Mouse (Mus musculus) midbrain, embryonic 12.5 days (tissue): ENCODE measurements at regions not wholly inside any gene's neighbourhood (a gene's known extent, or its start where the extent isn't known, plus 50 kb on each side); places are given as distances from the start of the nearest gene placed in this dataset.

ENCODE experiments used
- ATAC-seq: fragments of 200-750 bp; cut with Nextera tagmentation; 2 replicates; pipeline ENCODE4 v1.8.0; 2017; ENCODE audit warnings: low read depth, moderate TSS enrichment, moderate library complexity; ENCODE audit not compliant: low FRiP score
- H3K27ac ChIP-seq: fragments of 300-500 bp; sonication (generic); replicated peaks from 2 replicates; pipeline ENCODE4 v1.5.1; 2016; ENCODE audit warnings: mild to moderate bottlenecking
- H3K27me3 ChIP-seq: fragments of 300-500 bp; sonication (generic); 2 replicates; pipeline ENCODE4 v1.6.1; 2016; ENCODE audit warnings: mild to moderate bottlenecking
- H3K36me3 ChIP-seq: fragments of 300-500 bp; sonication (generic); 2 replicates; pipeline ENCODE4 v1.6.1; 2016
- H3K4me1 ChIP-seq: fragments of 300-500 bp; sonication (generic); 2 replicates; pipeline ENCODE4 v1.6.1; 2016
- H3K4me2 ChIP-seq: fragments of 300-500 bp; sonication (generic); replicated peaks from 2 replicates; pipeline ENCODE4 v1.6.1; 2016; ENCODE audit warnings: mild to moderate bottlenecking, moderate library complexity
- H3K4me3 ChIP-seq: fragments of 300-500 bp; sonication (generic); 2 replicates; pipeline ENCODE4 v1.5.1; 2016; ENCODE audit warnings: mild to moderate bottlenecking
- H3K9ac ChIP-seq: fragments of 300-500 bp; sonication (generic); replicated peaks from 2 replicates; pipeline ENCODE4 v1.6.1; 2016; ENCODE audit warnings: mild to moderate bottlenecking, moderate library complexity
- H3K9me3 ChIP-seq: fragments of 300-500 bp; sonication (generic); 2 replicates; pipeline ENCODE4 v1.6.1; 2016; ENCODE audit warnings: mild to moderate bottlenecking
- WGBS: fragments of 180-500 bp; shearing (Covaris S2); methylation state at CpG from one replicate; pipeline ENCODE4 v1.1.7; 2016; 5-methylcytosine and 5-hydroxymethylcytosine counted together

- ATAC-seq = no peak
- Histone ChIP-seq H3K9me3 (no peaks in the 10 kb centered on the region), H3K4me2 (no peak overlapping the region), H3K4me3 (no peak overlapping the region), H3K9ac (no peak overlapping the region), H3K4me1 (no peaks in the 10 kb centered on the region), H3K27ac (no peak overlapping the region), H3K27me3 (no peaks in the 10 kb centered on the region), H3K36me3 (no peaks in the 10 kb centered on the region)
- WGBS = 93% methylated on average over 3 of the region's 3 CpGs
Measured at GRCm38 (mm10) chr15:62389431-62390105, 1455.4 kb downstream of the Gsdmc2 start.

DNA sequence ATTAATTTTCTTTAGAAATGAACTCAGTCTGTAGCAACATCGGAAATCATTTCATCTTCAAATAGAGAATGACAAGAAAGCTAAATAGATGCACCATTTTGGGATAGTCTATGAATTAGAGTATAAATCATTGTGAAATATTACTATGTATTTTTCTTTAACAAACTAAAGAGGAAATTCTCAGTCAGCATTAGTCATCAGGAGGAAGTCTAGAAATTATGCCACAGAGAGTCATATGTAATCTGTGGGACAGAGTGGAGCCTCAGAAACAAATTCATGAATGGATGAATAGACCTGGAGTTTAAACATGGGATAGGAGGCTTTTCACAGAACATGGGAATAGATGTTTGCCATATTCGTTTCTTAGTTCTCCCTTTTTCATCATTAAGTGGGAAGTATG is 1459.4 kb upstream of the A1bg start:
- Histone ChIP-seq H3K9me3 (no peaks in the 10 kb centered on the region), H3K4me1 (no peaks in the 10 kb centered on the region), H3K27me3 (no peaks in the 10 kb centered on the region), H3K27ac (no peak overlapping the region), H3K9ac (no peak overlapping the region), H3K36me3 (no peaks in the 10 kb centered on the region), H3K4me2 (no peak overlapping the region), H3K4me3 (no peak overlapping the region)
- 86% methylated on average over 2 of the region's 2 CpGs for WGBS
- ATAC-seq = no peak

DNA sequence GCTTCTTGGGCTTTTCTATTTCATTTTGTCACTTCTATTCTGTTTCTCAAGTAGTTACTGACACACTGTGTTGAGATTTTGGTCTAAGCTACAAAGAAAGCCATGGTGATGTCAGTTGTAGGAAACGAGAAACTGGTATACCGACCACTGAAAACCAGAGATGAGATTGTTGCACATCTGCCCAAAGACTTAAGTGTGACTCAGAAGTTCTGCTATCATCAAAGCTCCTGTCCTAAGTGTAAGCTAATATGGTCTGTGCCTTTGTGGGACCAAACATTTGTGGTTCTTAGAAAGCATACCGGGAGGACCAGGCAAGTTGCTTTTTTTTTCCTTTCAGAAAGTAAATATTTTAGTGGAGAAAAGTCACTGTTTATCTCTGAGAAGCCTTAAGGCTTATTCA is 1451.8 kb upstream of the A1bg start:
- Histone ChIP-seq H3K4me3 (no peak overlapping the region), H3K4me2 (no peak overlapping the region), H3K27me3 (no peaks in the 10 kb centered on the region), H3K9me3 (no peaks in the 10 kb centered on the region), H3K4me1 (no peaks in the 10 kb centered on the region), H3K27ac (no peak overlapping the region), H3K9ac (no peak overlapping the region), H3K36me3 (no peaks in the 10 kb centered on the region)
- no peak for ATAC-seq
- 90% methylated on average over 3 of the region's 3 CpGs for WGBS

GRCm38 (mm10) chr15:62361171-62361570 is 1438.4 kb upstream of the A1bg start:
- Histone ChIP-seq H3K4me3 (no peak overlapping the region), H3K4me1 (no peaks in the 10 kb centered on the region), H3K36me3 (no peaks in the 10 kb centered on the region), H3K9me3 (no peaks in the 10 kb centered on the region), H3K27me3 (no peaks in the 10 kb centered on the region), H3K9ac (no peak overlapping the region), H3K4me2 (no peak overlapping the region), H3K27ac (no peak overlapping the region)
- ATAC-seq = no peak

DNA sequence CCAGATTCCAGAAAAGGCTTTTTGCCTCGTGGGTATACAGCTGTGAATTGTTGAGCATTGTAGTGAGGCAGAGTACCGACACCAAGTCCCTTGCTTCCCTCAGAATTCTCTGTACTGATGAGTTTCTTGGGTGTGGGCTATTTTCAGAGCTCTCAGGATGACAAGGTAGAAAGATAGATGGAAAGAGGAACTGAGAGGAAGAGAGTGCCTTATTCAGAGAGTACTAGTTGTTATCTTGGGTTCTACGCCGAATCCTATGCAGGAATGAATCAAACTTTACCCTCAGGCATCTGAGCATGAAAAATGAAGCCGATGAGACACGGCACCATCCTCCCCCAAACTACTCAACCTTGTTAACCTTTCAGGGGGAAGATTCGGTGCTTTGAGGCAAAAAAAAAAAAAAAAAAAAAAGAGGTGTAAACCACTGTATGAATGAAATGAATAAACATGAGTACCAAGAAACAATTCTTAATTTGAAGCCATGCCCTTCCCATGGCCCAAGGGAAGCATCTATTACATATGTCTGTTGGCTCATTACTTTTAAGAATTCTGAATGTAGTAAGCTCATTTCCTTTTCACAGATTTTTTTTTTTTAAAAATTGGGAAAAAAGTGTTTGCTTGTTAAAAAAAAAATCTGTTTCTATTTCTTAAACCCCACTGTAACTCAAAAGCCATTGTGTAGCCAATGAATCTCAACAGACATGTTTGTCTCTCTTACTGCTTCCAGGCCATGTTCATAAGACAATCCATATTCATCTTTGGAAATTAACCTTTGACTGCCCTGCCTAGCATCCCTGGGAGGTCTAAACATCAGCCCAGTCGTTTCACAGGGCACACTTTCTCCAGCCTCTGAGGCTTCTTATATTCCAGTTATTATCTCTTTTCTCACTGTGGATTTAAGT is 1435.8 kb upstream of the A1bg start:
- no peaks in the 10 kb centered on the region for H3K36me3 ChIP-seq
- no peaks in the 10 kb centered on the region for H3K4me1 ChIP-seq
- no peak overlapping the region for H3K4me2 ChIP-seq
- no peak overlapping the region for H3K4me3 ChIP-seq
- ATAC-seq = no peak
- 80% methylated on average over 8 of the region's 8 CpGs for WGBS
- no peak overlapping the region for H3K9ac ChIP-seq
- H3K27me3 ChIP-seq = no peaks in the 10 kb centered on the region
- H3K27ac ChIP-seq = no peak overlapping the region
- H3K9me3 ChIP-seq = no peaks in the 10 kb centered on the region

- WGBS = 83% methylated on average over 4 of the region's 4 CpGs
- Histone ChIP-seq H3K27ac (no peak overlapping the region), H3K9me3 (no peaks in the 10 kb centered on the region), H3K36me3 (no peaks in the 10 kb centered on the region), H3K4me2 (no peak overlapping the region), H3K4me1 (no peaks in the 10 kb centered on the region), H3K4me3 (no peak overlapping the region), H3K9ac (no peak overlapping the region), H3K27me3 (no peaks in the 10 kb centered on the region)
- no peak for ATAC-seq
Measured at GRCm38 (mm10) chr15:62353786-62354185, 1431.0 kb upstream of the A1bg start.

DNA sequence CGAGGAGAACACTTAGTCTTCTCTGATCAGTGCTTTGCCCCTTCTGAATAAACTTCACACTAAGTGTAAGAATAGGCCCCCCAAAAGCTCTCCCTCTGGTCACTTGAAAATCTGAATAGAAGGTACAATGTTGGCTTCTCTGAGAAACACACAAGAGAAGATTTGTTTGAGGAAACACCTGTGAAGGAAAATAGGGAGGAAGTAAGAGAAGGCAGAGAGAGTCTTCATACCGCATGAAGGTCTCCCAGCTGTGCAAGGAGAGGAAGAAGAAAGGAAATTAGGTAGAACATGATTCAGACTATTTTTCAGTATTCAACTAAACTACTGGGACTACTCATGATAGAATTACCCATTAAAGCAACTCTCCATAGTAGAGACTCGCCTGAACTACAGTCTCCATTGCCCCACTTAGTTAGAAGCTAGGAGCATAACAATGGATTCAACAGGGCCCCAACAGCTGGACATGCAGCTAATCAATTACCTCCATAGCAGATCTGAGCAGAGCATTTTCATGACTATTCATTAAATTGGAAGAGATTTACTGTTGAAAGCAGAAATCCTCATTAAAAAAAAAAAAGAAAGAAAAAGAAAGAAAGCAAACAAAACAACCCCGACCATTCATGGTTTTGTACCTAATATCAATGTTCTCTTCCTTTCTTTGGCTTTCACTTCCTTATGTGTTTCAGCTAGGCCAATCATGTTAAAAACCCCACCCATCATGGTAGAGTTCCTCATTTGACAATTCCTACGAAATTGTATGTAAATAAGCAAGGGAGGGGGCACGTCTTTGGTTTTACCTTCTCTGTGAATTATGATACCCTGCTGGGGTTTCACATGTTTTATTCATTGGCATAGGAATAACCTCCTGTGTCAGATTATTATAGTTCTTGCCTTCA is 1428.3 kb upstream of the A1bg start:
- H3K4me2 ChIP-seq = no peak overlapping the region
- ATAC-seq = no peak
- no peaks in the 10 kb centered on the region for H3K9me3 ChIP-seq
- no peaks in the 10 kb centered on the region for H3K36me3 ChIP-seq
- H3K4me1 ChIP-seq = no peaks in the 10 kb centered on the region
- no peak overlapping the region for H3K9ac ChIP-seq
- H3K27ac ChIP-seq = no peak overlapping the region
- H3K4me3 ChIP-seq = no peak overlapping the region
- H3K27me3 ChIP-seq = no peaks in the 10 kb centered on the region
- 79% methylated on average over 6 of the region's 6 CpGs for WGBS

DNA sequence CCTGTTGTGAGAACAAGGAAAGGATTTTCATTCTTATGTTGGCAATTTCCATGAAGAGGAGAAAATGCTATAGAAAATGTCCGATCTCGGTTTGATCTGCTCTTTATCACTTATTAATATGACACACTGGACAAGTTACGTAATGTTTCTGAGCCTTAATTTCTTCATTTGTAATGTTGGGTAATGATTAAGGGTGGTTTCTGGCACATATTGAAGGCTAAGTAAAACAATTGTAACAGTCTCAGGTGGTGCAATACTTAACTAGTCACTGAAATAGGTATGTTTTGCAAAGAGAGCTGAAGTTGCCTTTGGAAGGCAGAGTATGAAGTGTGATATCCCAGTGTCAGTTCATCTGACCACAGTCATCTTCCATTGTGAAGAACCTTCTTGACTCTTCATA is 1427.2 kb upstream of the A1bg start:
- 96% methylated on average over 3 of the region's 3 CpGs for WGBS
- Histone ChIP-seq H3K27ac (no peak overlapping the region), H3K4me3 (no peak overlapping the region), H3K4me1 (no peaks in the 10 kb centered on the region), H3K9ac (no peak overlapping the region), H3K27me3 (no peaks in the 10 kb centered on the region), H3K4me2 (no peak overlapping the region), H3K36me3 (no peaks in the 10 kb centered on the region), H3K9me3 (no peaks in the 10 kb centered on the region)
- ATAC-seq = no peak

DNA sequence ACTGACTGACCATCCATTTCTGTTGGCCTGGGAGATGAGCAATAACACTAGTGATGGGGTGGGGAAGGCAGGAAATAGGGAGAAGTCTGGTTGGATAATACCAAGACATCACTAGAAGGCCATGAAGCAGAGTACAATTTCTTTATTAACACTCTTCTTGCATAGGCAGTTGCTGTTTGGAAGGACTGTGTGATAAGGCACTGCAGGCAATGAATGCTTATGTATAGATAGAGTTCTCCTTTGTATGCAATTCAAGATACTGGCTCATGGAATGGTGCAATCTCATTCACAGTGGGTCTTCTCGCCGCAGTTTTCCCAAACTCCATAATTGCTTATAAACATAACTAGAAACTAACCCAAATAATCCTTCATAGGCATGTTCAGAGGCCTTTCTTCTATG is 1426.1 kb upstream of the A1bg start:
- no peaks in the 10 kb centered on the region for H3K27me3 ChIP-seq
- H3K4me1 ChIP-seq = no peaks in the 10 kb centered on the region
- 92% methylated on average over 2 of the region's 2 CpGs for WGBS
- no peak overlapping the region for H3K4me3 ChIP-seq
- ATAC-seq = no peak
- no peaks in the 10 kb centered on the region for H3K36me3 ChIP-seq
- H3K9ac ChIP-seq = no peak overlapping the region
- H3K27ac ChIP-seq = no peak overlapping the region
- H3K4me2 ChIP-seq = no peak overlapping the region
- H3K9me3 ChIP-seq = no peaks in the 10 kb centered on the region

DNA sequence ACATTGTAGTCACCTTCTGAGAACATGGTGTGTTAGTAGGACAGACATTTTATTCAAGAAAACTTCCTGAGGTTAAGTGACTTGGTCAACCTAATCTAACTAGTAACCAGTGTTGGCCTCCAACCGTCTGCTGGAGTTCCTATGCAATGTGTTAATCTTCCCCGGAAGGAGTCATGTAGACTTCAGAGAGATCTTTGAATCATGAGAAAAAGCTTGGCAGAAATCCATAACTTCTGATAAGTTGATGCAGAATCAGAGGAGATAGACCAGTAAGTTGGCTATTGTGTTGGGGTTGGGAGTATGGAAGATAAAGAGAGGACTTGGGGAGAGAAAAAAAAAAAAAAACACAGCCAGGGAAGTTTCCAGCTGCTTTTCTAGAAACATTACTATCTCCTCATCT is 1424.9 kb upstream of the A1bg start:
- H3K4me3 ChIP-seq = no peak overlapping the region
- no peaks in the 10 kb centered on the region for H3K9me3 ChIP-seq
- no peak overlapping the region for H3K4me2 ChIP-seq
- H3K27ac ChIP-seq = no peak overlapping the region
- no peaks in the 10 kb centered on the region for H3K4me1 ChIP-seq
- ATAC-seq = no peak
- H3K36me3 ChIP-seq = no peaks in the 10 kb centered on the region
- H3K27me3 ChIP-seq = no peaks in the 10 kb centered on the region
- WGBS = 90% methylated on average over 2 of the region's 2 CpGs
- no peak overlapping the region for H3K9ac ChIP-seq

GRCm38 (mm10) chr15:62345893-62346292 is 1423.1 kb upstream of the A1bg start:
- H3K27me3 ChIP-seq = no peaks in the 10 kb centered on the region
- H3K27ac ChIP-seq = no peak overlapping the region
- H3K36me3 ChIP-seq = no peaks in the 10 kb centered on the region
- WGBS = 74% methylated on average over 5 of the region's 5 CpGs
- no peak overlapping the region for H3K4me3 ChIP-seq
- H3K4me1 ChIP-seq = no peaks in the 10 kb centered on the region
- no peak for ATAC-seq
- no peak overlapping the region for H3K4me2 ChIP-seq
- no peak overlapping the region for H3K9ac ChIP-seq
- no peaks in the 10 kb centered on the region for H3K9me3 ChIP-seq
